Mouse (Mus musculus): ENCODE data around the gene Ier2. TPM values are rescaled to one million over a fixed set of nuclear protein-coding genes. Genes with fewer than 3 reads are reported as not detected.
A peak's percentile ranks its signal among the peaks of the same experiment; 100 is the strongest.

Gene Ier2
- polyA plus RNA-seq, 2 experiments from 2014 or later, result 39.5 to 42.6 TPM

GRCm38 (mm10) chr8:84697166-84698130, 34.8 kb upstream of the Ier2 start:
- no peak for ATAC-seq

- no peak for ATAC-seq
These were observed 32.5 kb upstream of the Ier2 start for GRCm38 (mm10) chr8:84695140-84695539.

- ATAC-seq, result no peak
These were observed 30.7 kb upstream of the Ier2 start for GRCm38 (mm10) chr8:84693332-84693731.

- peak; percentile 81 for ATAC-seq
These were observed 26.7 kb upstream of the Ier2 start for GRCm38 (mm10) chr8:84689091-84689915.

GRCm38 (mm10) chr8:84687705-84688100, 25.1 kb upstream of the Ier2 start, which contains the start of gene Nacc1:
Gene Nacc1, minus strand, starts transcription at chr8:84687862.
- peak; percentile 81 for ATAC-seq

GRCm38 (mm10) chr8:84687003-84687704, 24.5 kb upstream of the Ier2 start:
- no peak for ATAC-seq

DNA sequence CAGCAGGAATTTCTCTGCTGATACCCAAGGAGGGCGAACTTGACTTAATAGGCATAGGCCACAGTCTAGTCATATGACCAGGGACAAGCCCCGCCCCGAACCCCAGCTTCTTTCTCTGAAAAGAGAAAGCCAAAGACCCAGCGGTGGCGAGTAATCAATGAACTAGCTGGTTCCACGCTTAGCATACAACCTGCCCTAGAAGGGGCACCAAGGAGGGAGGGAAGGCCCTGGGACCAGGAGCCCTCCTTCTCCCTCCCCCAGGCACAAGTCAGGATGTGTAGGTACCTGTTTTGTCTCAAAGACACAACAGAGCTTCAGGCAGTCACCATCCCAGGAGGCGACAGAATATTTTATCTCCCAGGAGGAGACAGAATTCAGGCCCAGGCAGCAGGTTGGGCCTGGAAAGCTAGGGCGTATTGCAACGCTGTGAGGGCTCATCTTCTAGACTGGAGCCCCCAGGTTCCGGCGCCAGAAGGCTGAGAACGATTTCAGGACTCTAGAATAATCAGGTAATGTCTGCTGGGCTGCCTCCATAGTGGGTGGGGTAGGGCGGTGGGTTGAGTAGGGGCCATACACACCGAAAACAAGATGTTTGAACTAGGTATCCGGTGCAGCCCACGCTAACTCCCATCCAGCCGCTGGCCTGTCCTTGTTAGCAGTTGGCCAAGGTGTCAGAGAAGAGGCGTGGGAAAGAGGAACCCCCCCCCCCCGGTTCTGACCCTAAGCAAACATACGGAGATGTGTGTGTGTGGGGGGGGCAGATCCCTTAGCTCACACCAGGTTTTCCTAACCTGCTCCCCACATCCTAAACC, 23.7 kb upstream of the Ier2 start, which contains the start of gene Trmt1:
TSS of gene Trmt1 (plus strand) at position 117 of the 812 bp plus-strand sequence.
- no peak for ATAC-seq

DNA sequence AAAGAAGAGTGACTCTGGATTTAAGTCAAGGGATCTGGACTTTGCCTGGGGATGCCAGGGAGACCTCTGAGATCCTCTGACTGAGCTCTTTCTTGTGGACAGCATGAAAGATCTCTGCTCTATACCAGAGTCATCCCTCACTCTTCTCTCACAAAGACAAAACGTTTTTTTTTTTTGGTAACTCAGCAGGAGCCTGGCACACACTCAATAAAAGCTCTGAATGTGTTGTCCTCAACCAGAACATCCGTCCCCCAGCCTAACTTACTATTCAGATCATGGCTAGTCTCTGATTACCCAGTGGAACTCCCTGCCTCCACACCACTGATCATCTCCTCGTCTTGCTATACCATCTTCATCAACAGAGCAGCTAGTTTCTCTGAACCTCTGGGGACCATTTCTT, 21.9 kb upstream of the Ier2 start:
- no peak for ATAC-seq

- ATAC-seq, result no peak
These were observed 19.6 kb upstream of the Ier2 start for GRCm38 (mm10) chr8:84682257-84682656.

DNA sequence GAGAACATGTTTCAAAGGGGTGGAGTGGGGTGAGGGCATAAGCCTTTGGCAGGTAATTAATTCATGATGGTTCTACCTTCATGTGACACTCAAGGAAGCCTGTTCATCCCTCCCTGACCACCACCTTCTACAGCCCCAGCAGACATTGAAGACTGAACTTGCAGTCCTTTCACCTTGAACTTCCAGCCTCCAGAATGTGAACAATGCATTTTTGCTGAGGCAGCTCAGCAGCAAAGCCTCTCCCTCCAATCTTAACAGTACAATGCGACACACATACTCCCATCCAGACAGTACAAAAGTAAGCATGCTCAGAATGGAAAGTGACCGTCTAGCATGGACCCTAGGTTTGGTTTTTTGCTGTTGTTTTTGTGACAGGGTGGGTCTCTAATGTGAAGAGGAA, 18.8 kb upstream of the Ier2 start:
- no peak for ATAC-seq

GRCm38 (mm10) chr8:84677305-84677704, 14.7 kb upstream of the Ier2 start:
- ATAC-seq, result no peak

DNA sequence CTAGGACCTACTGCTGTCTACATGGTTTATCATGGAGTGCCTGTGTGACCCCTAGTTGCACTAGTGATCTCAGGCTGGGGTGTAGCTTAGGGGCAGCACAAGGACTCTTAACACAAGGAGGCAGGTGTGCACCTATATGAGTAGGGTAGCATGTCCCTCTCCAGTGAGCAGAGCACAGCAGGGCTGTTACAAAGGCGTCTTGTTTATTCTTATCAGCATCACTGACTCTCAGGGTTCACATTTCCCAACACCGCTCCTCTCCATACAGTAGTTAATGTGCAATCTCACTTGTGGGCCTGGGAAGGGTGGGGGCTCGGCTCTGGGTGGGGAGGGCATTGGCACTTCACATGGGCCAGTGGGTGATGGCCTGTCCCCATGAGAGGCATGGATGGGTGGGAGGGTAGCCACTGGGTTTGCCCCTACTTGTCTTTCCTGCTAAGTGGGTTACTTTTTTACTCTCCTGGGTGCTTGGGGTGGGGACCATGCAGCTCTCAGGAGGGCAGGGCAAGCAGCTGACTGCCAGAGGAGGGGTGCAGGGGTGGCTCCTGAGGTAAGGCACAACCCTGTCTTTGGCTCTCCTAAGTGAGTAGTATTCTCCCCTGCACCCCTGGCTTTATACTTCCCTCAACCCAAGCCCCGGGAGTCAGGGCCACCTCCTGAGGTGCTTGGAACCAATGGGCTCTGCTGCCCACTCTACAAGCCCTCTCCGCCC, 7.8 kb upstream of the Ier2 start:
- ATAC-seq, result peak; percentile 34

DNA sequence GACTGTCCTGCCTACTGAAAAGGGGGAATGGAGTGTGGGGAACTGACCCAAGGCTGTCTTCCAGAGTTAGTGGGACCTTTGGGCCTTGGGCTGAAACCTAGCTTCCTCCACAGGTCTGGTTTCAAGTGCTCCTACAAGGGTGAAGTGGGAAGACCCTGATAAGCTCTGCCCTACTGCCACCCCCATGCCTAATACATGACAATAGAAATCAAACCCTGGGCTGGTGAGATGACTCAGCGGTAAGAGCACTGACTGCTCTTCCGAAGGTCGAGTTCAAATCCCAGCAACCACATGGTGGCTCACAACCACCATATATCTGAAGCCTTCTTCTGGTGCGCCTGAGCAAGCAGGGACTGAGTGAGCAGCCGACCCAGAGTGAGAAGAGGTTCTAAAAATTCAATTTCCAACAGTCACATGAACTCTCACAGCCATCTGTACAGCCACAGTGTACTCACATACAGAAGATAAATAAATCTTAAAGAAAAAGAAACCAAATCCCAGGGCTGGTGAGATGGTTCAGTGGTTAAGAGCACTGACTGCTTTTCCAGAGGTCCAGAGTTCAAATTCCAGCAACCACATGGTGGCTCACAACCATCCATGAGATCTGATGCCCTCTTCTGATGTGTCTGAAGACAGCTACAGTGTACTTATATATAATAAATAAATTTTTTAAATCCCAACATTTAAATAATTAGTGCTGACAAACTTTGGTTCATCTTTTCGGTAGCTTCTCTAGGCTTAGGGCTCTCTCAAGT, 6.3 kb upstream of the Ier2 start:
- ATAC-seq, result no peak

DNA sequence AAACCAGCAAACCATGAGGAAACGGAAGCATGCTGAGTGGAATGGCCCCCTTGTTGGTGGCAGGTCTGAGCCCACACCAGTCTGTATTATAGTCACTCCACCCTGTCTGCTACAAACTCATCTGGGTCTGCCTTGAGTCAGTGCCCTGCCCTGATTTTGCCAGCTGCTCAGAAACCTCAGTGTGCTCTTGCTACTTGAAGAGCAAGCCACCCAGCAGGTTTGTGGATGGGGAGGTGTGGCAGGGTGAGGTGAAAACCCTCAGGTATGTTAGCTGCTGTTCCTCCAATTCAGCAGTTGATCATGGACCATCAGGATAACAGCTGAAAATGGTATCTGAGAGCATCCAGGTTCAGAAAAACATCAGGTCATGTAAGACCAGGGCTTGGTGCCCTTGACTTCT, 5.4 kb upstream of the Ier2 start:
- no peak for ATAC-seq

- no peak for ATAC-seq
These were observed 2.8 kb upstream of the Ier2 start for GRCm38 (mm10) chr8:84665385-84665893.

DNA sequence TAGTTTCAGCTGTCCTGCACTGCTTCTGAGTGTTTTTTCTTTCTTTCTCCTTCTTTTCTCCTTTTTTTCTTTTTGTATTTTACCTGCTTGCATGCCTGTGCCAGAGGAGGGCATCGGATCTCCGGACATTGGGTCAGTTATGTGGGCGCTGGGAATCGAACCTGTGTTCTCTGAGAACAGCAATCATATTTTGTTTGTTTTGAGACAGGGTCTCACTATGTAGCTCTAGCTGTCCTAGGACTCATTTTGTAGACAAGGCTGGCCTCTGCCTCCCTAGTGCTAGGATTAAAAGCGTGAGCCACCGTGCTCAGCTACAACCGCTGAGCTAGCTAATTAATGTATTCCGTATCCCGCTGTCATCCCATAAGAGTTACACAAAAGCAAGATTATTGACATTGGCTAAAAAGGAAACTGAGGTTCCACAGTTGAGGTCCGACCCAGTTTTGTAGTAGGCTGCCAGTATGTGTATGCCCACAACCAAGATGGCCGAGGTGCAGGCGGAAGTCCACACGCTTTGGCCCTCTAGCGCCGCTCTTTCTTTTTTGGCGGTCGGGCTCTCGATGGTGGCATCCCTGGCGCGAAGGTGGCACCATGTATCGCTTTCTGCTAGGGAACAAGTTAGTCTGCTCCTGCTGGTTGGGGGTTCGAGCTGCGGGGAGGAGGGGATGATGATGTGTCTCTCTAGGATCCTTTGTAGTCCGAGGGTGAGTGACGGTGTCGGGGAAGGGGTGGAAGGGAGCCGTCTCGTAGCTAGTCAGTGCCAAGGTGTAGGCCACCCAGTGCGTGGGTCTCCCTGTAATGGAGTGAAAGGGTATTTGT, 2.1 kb upstream of the Ier2 start:
- ATAC-seq, result peak; percentile 11

DNA sequence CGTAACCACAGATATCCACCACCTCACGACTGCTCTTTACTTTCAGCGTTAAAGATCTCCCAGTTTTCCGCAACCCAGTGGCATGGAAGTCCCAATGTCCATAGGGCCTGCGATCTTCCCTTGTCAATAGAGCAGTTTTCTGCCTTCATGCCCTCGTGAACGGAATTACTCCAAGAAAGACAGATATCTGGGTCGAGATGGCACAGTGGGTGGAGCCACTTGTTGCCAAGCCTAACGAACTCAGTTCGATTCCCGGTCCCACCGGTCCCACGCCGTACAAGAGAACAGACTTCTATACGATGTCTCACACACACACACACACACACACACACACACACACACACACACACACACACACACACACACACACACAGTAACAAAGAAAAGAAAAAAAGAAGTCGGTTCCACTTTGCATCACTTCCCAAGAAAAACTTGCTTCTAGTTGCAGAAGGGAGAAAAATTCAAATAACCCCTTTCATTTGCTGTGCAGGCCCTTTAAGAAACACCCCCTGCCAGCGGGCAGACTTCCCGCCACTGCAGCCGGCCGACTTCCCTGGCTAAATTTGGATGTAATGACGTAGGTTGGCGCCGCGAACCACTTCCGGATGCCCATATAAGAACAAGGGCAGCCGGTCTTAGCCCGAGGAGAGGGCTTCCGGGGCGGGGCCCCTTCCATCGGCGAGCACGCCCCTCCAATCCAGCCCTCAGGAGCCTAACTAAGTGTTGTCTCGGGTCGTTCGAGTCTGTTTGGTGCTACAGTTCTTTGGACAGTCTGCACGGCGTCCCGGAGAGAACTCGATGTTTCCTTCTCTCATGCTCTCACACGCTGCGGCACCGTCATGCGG, 1.1 kb upstream of the Ier2 start:
- peak; percentile 21 for ATAC-seq

DNA sequence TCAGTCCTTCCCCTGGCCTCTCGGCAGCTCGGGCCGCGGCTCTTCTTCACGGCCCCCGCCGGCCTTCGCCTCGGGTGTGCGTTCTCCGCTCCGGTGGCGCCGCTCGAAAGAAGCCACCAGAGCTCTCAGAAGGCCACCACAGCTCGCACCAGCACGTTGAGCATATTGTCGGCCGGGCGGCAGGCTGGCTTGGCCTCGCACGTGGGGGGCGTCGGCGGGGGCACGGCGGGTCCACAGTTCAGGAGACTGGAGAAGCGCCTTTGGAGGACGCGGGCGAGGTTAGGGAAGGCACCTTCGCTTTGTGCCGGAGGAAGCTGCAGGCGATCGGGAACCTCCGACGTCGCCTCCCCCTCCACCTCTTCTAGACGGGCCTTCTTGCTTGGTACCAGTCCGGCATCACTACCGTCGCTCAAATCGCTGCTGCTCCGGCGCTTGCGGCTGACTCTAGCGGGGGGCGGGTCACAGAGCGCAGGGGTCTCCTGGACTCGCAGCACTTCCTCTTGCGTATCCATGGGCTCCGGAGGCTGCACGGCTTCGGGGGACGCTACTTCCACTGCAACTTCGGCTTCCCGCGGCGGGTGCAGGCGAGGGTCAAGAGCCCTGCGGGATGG, 586 bp downstream of the Ier2 start:
- ATAC-seq, result peak; percentile 3
